Mouse (Mus musculus): ENCODE results near the gene Cep57l1.

Cep57l1 gene

DNA sequence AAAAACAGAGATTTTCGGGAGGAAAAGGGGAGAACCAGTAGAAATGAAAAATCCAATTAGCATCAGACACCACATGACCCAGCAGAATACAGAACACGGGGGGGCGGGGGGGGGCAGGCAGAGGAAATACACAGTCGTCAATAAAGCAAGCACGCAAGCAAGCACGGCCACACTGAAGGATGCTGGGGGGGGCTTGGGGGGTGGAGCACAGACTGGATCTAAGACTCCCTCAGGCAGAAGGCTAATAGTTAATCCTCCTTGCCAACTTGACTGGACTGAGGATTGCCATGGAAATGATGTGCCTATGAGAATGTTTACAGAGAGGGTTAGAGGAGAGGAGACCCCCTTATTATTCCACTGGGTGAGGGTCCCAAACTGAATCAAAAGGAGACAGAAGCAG lies 74.3 kb downstream of the Cep57l1 start:
- no peak for DNase-seq

DNA sequence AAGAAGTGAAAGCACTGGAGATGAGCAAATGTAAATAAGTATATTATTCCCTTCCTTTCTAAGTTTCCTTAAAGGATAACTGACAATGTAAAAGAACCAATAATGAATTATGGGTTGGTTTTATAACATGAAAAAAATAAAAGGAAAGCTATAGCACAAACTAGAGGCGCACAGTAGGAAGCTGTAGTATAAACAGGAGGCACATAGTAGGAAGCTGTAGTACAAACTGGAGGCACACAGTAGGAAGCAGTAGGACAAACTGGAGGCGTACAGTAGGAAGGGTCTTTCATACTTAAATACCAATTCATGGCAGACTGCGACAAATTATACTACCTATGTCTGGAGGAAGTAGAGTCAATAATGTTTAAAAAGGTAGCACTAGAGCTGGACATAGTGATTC lies 76.5 kb downstream of the Cep57l1 start:
- DNase-seq, result no peak

DNA sequence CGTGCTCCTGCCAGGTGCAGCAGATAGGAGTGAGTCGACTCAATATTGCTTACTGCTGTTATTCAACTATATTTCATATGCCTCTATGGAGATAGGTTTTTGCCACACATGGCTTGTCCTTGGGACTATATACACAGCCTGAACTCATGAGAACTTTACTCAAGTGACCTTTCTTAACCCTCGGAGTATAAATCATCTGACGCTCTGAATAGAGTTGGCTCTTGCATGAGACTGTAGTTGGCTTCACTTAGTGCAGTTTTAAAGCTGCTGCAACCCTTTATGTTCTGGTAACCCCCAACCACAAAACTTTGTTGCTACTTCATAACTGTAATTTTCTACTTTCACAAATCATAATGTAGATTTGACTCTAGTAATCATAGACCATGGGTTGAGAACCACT lies 77.7 kb downstream of the Cep57l1 start:
- DNase-seq, result no peak

DNA sequence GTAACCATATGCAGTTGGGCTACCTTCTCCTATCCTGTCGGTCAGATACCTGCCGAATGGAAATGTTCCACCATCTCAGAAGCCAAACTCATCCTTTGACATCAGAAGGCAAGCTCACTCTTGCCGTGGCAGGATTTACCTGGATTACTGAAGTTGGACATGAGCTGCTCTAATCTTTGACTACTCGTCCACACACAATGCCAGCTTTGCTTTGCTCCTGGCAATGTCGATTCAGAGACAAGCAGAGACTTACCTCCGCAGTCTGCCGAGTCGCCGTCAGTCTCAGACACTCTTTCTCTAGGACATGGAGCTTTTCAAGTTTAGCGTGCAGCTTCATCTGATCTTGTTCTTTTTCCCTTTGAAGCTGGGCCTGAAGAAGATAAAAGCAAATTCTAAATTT lies 78.9 kb downstream of the Cep57l1 start:
- DNase-seq, result no peak

GRCm38 (mm10) chr10:41726215-41726614 lies 83.5 kb downstream of the Cep57l1 start:
- no peak for DNase-seq

DNA sequence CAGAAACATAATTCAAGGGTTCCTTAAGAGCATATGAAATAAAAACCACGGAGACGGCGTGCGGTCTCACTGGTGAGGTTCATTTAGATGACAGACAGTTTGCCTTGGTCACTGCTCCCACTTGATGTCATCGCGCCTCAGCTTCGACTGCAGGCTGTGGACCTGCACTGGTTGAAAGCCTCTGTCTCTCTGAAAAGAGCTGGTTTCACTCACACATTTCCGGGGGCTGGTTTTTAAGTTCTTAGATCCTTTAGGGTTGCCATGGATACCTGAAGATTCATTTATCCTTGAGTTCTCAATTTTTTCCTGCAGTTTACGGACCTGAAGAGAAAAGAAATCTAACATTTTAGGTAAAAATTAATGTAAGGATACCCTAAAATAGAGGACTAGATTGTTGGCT lies 90.1 kb downstream of the Cep57l1 start:
- no peak for DNase-seq

GRCm38 (mm10) chr10:41716029-41716897 lies 93.4 kb downstream of the Cep57l1 start, which contains the start of gene Ccdc162:
Gene Ccdc162, minus strand, starts transcription at chr10:41716634.
- DNase-seq, result no peak

GRCm38 (mm10) chr10:41715557-41715956 lies 94.1 kb downstream of the Cep57l1 start:
- DNase-seq, result no peak

DNA sequence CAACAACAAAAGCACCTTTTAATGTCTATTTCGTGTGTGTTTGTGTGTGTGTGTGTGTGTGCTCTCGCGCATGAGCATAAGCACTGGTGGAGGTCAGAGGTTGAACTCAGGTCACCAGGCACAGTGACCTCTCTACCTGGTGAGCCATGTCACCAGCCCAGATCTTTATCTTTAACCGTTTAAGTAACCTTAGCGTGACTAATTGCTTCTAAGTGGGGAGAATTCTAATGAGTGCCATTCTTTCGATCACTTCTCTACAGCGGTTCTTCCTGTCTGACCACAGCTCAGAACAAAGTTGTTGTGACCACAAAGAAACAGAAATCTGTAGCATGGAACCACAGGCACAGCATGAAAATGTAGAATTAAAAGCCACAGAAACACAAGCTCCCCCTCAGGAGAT lies 98.2 kb downstream of the Cep57l1 start:
- no peak for DNase-seq

DNA sequence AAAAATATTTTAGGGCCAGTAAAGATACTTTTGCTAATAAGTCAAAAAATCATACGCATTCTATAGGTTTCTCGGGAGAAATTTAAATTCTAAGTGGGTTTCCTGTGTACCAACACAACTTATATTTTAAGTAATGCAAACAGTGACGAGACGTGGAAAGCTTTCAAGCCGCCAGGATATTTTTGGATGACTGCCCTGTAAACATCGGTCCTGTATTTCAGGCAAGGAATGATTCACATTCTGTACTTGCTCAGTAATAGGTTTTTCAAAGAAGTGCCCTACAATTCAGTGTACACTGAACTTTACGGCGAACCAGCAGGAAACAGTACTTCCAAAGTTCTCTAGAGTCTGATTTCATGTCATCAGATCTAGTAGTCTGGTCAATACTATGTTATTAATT lies 98.9 kb downstream of the Cep57l1 start:
- no peak for DNase-seq

- DNase-seq, result no peak
Measured at GRCm38 (mm10) chr10:41709341-41709740, 100.3 kb downstream of the Cep57l1 start.

GRCm38 (mm10) chr10:41699669-41700068 lies 110.0 kb downstream of the Cep57l1 start:
- DNase-seq, result no peak

- DNase-seq, result no peak
Measured at GRCm38 (mm10) chr10:41697040-41697439, 112.6 kb downstream of the Cep57l1 start.

- DNase-seq, result no peak
Measured at GRCm38 (mm10) chr10:41690978-41691377, 118.7 kb downstream of the Cep57l1 start.

- DNase-seq, result peak; percentile 85
Measured at GRCm38 (mm10) chr10:41689941-41690887, 119.5 kb downstream of the Cep57l1 start.

DNA sequence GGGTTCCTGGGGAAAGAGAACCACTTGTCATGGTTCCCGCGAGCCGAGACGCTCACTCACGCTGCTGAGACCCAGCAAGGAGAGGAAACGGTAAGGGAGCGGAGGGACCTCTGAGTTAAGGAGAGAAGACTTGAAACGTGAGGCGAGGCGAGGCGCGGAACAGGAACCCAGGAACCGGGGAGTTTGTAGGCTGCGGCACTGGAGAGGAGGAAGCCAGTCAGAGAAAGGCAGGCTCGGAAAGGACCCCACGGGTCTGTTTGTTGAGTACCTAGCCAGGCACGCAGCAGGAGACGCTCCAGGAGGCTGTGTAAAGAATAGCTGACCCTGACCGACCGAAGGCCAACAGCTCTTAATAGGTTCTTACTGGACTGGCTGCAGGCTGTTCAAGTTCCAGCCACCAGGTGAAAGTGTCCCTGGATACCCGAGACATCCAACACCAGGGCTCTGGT lies 125.1 kb downstream of the Cep57l1 start:
- DNase-seq, result peak; percentile 23

GRCm38 (mm10) chr10:41682546-41683393 lies 126.9 kb downstream of the Cep57l1 start:
- DNase-seq, result peak; percentile 93

- DNase-seq, result peak; percentile 75
Measured at GRCm38 (mm10) chr10:41678746-41679360, 130.8 kb downstream of the Cep57l1 start.

GRCm38 (mm10) chr10:41677396-41677795 lies 132.3 kb downstream of the Cep57l1 start:
- no peak for DNase-seq

GRCm38 (mm10) chr10:41676661-41677061 lies 133.0 kb downstream of the Cep57l1 start:
- no peak for DNase-seq

GRCm38 (mm10) chr10:41675842-41676571 lies 133.7 kb downstream of the Cep57l1 start:
- DNase-seq, result no peak

All from thymus, postnatal 25 days (tissue).